Mouse (Mus musculus) spleen, adult 2 months (tissue): ENCODE measurements around the gene Gpc6.

Source experiments
- CTCF ChIP-seq: fragments of 200-500 bp; IDR thresholded peaks from 2 replicates; pipeline ENCODE4 v1.5.1; 2011; ENCODE audit warnings: mild to moderate bottlenecking, inconsistent platforms; ENCODE audit not compliant: insufficient read depth, insufficient read length, insufficient replicate concordance; ENCODE audit errors: extremely low read depth
- POLR2A ChIP-seq: fragments of 200-500 bp; IDR thresholded peaks from 2 replicates; pipeline ENCODE4 v1.6.1; 2011; ENCODE audit warnings: low read depth, low read length, inconsistent platforms

GRCm38 (mm10) chr14:117932163-117932851, 1007.2 kb downstream of the Gpc6 start:
- TF ChIP-seq CTCF (no peak), POLR2A (no peak)
